Mouse (Mus musculus): ENCODE data around the gene Ctf1.

DNA sequence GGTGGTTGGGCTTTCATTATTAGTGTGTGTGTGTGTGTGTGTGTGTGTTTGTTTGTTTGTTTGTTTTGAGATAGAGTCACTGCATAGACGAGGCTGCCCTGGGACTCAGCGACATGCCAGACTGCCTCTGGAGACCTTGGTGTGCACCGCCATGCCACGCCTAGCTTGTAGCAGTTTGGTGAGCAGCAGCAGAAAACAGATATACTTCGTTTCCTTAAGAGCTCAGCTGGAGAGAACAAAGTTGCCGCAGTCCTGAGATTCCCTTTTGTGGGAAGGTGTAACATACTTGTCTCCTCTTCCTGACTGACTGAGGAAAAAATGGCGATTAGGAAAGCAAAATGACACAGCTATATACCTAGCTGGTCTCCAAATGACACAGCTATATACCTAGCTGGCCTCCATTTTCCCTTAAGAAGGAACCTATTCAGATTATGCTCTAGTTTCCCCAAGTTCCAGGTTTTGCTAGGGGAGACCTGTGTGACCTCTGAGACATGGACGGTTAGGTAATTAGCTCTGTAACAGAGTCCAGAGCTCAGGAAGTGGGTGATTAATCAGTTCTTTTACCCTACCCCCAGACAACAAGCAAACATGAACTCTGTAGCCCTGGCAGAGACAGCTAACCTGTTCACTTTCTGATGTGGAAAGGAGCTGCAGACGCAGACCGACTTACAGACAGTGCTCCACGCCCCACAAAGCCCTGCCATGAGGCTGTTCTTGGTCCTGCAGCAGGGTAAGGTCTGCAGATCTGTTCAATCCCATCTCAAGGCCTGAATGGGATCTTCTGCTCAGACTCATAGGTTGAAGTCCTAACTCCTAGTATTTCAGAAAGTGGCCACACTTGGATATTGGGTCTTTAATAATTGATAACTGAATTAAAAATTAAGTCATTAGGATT, 40.4 kb upstream of the Ctf1 start:
- TF ChIP-seq CTCF (conservative IDR thresholded peaks at IDR 0.05; ENCODE audit: low read length) (no peak), NANOG (IDR thresholded peaks at IDR 0.05; ENCODE audit: borderline replicate concordance, low read length) (no peak), POU5F1 (IDR thresholded peaks at IDR 0.05; ENCODE audit: borderline replicate concordance, low read length) (no peak)

All from E14TG2a.4 (cell line).